Mouse (Mus musculus): ENCODE measurements at regions not wholly inside any gene's neighbourhood (a gene's known extent, or its start where the extent isn't known, plus 50 kb on each side); places are given as distances from the start of the nearest gene placed in this dataset.

- no peak for TF ChIP-seq CTCF (conservative IDR thresholded peaks at IDR 0.05; ENCODE audit: insufficient read depth, insufficient read length, low read depth, low read length)
- no peak for TF ChIP-seq POLR2A (IDR thresholded peaks at IDR 0.05; ENCODE audit: low read depth, low read length)
These were observed 51.5 kb upstream of the Bach2 start for GRCm38 (mm10) chr4:32187154-32187553.

All from kidney, adult 2 months (tissue).